Mouse (Mus musculus): ENCODE measurements around the gene Pimreg. TPM values are rescaled to one million over a fixed set of nuclear protein-coding genes. Genes with fewer than 3 reads are reported as not detected.

Gene Pimreg
- polyA plus RNA-seq (2012; rRNA removed): 11.9 and 13.7 TPM in 2 replicates

DNA sequence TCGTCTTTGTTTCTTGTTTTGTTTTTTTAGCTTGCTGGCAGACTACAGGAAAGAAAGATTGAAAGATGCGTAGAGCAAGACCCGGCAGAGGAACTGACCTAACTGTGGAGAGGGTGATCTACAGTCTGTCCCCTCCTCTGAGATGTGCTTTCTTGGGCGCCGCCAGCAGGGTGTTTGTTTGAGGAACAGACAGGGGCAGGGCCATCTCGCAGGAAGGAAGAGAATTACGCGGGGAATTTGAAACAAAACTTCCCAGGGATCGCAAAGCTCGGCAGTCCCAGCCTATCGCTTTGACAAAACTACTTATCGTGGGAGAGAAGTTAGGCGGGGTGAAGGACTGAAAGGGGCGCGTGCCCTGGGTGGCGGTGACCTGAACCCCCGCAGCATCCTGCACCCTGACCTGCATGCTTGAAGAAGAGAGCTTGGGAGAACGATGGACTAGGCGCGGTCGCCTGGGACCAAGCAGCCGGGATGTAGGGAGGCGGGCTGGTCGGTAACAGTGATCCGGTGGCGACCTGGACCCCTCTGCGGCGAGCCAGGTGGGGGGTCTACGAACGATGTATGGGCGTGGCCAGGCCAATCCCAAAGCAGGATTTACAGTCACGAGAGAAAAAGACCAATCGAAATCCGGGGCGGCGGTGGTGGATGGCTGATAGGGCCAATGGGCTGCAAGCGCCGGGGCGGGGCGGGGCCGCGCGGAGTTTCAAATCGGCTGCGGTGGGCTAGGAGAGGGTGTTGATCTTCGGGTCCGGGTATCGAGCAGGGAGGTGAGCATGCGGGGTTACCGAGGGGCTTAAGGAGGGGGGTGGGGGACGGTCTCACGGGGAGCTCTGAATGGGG lies at the start of gene Pimreg:
Pimreg (plus strand) TSS at position 265 of the 840 bp plus-strand sequence.

DNA sequence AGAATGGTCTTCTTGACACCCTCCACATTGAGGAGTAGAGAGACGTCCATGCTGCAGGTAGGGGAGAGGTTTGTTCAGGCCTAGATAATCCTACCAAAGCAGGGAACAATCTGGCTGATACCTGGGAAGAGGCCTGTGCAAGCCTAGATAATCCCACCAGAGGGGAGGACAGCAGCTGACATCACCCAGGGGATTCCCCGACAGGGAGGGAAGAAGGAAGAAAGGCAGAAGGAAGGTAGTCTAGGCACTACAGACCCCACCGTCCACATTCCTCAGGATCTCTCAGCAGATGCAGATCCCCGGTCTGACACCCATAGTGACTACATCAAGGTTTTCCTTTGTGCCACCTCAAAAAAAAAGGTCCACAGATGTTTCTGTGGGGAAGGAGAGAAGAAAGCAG lies 4.4 kb upstream of the Pimreg start, which contains the start of gene Aipl1:
Aipl1 (minus strand) TSS at position 101 of the 400 bp plus-strand sequence.

Other genes with a start within 250 kb of the Pimreg start
- 0.07 and 0.09 TPM in 2 replicates for gene Aipl1, start 4.5 kb upstream of the Pimreg start, polyA plus RNA-seq (2012; rRNA removed)
- 0.03 TPM in 2 replicates for gene Pitpnm3, start 93.7 kb downstream of the Pimreg start, polyA plus RNA-seq (2012; rRNA removed)
- gene Gm43951, start 164.8 kb downstream of the Pimreg start, polyA plus RNA-seq (2012; rRNA removed): 0.08 and 0.09 TPM in 2 replicates
- gene 4933427D14Rik, start 165.4 kb downstream of the Pimreg start, polyA plus RNA-seq (2012; rRNA removed): 2.1 and 2.2 TPM in 2 replicates
- 47.2 and 50.0 TPM in 2 replicates for gene Txndc17, start 165.5 kb downstream of the Pimreg start, polyA plus RNA-seq (2012; rRNA removed)
- gene Med31, start 173.6 kb downstream of the Pimreg start, polyA plus RNA-seq (2012; rRNA removed): 8.2 and 8.4 TPM in 2 replicates
- gene Slc13a5, start 225.2 kb downstream of the Pimreg start, polyA plus RNA-seq (2012; rRNA removed): not detected in 2 replicates